Mouse (Mus musculus): ENCODE measurements around the gene Lrig1. TPM values are rescaled to one million over a fixed set of nuclear protein-coding genes. Genes with fewer than 3 reads are reported as not detected.

The Lrig1 gene
- total and polyA plus RNA-seq, 2 experiments from 2014 or later, result 10.7 to 53.3 TPM

DNA sequence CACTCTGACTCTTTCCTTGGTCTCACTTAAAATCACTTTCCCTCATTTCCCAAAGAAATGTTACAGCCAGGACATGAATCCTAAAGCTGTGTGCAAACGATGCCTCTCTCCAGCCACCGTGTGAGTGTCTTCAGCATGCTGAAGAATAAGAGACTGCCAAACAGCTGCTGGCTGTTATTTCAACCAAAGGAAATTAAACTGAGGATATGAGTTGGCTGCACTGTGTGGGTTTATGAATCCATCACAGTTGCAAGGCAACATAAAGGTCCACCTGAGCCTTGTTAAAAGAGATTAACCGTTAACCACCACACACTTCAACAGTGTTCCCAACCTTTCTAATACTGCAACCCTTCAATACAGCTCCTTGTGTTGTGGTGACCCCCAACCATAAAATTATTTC is 22.5 kb downstream of the Lrig1 start:
- no peak overlapping the region for H3K4me3 ChIP-seq (ENCODE audit: low read depth, low read length)
- H3K9ac ChIP-seq, result no peak overlapping the region
- no peaks in the 10 kb centered on the region for H3K36me3 ChIP-seq (ENCODE audit: insufficient read depth)
- peaks cover 4% of the 10 kb centered on the region; the same call in 1 of the 2 replicates for H3K4me1 ChIP-seq (ENCODE audit: insufficient read depth)
- no peak overlapping the region for H3K4me2 ChIP-seq (ENCODE audit: low read depth)
- H3K27me3 ChIP-seq (ENCODE audit: insufficient read depth, low read length), result no peaks in the 10 kb centered on the region
- no peak overlapping the region for H3K27ac ChIP-seq (ENCODE audit: low read depth, low read length)
- TF ChIP-seq CTCF (IDR thresholded peaks at IDR 0.05; ENCODE audit: low read depth), result no peak
- DNase-seq, result no peak
- H3K9me3 ChIP-seq (ENCODE audit: low read length), result no peaks in the 10 kb centered on the region
- no peak for ATAC-seq
- WGBS, result 27% methylated on average over 3 of the region's 3 CpGs

DNA sequence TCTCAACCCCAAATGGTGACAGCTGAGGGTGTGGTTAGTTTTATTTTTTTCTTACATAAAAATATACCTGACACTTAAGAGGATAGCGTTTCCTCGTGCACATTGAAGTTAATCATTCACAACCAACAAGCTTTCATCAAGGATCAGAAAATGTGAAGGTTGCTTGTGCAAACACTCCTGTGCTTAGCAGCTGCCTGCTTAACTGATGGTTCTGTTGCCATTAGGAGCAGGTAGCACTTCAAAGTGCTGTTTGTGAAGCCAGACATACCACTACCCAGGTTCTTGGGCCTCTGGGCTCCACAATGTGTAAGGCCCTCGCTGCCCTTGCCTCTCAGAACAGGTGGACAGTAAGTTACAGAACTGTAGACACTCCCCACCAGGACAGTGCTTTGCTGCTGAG is 23.1 kb downstream of the Lrig1 start:
- H3K4me2 ChIP-seq (ENCODE audit: low read depth), result no peak overlapping the region

DNA sequence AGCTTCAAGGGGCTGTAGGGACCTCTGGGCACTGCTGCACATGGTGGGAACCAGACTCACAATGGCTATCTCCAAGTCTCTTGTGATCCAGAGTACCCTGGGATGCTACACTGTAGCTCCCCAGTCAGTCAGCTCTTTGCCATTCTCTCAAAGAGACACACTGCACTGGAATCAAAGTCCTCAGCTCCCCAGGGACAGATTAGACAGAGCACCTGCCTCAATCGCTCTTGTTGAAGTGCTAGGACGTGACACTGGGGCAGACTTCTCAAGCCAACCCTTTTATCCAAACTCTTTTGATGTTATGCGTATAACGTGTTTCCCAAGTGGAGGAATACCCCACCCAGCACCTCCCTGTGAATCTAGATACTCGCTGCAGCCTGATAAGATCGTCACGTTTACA is 23.7 kb downstream of the Lrig1 start:
- H3K9me3 ChIP-seq (ENCODE audit: low read length), result no peaks in the 10 kb centered on the region
- ATAC-seq, result no peak
- no peak overlapping the region for H3K4me3 ChIP-seq (ENCODE audit: low read depth, low read length)
- no peak overlapping the region for H3K27ac ChIP-seq (ENCODE audit: low read depth, low read length)
- no peaks in the 10 kb centered on the region; the same call in 1 of the 2 replicates for H3K4me1 ChIP-seq (ENCODE audit: insufficient read depth)
- H3K36me3 ChIP-seq (ENCODE audit: insufficient read depth), result no peaks in the 10 kb centered on the region
- no peak overlapping the region for H3K9ac ChIP-seq
- DNase-seq, result no peak
- WGBS, result 51% methylated on average over 7 of the region's 7 CpGs
- no peak overlapping the region for H3K4me2 ChIP-seq (ENCODE audit: low read depth)
- H3K27me3 ChIP-seq (ENCODE audit: insufficient read depth, low read length), result no peaks in the 10 kb centered on the region
- TF ChIP-seq CTCF (IDR thresholded peaks at IDR 0.05; ENCODE audit: low read depth), result no peak

More for the DNA sequence above, 23.1 kb downstream of the Lrig1 start:
- H3K27me3 ChIP-seq (ENCODE audit: insufficient read depth, low read length), result no peaks in the 10 kb centered on the region
- no peak overlapping the region for H3K9ac ChIP-seq
- no peak overlapping the region for H3K27ac ChIP-seq (ENCODE audit: low read depth, low read length)
- TF ChIP-seq CTCF (IDR thresholded peaks at IDR 0.05; ENCODE audit: low read depth), result no peak
- ATAC-seq, result no peak
- no peaks in the 10 kb centered on the region for H3K9me3 ChIP-seq (ENCODE audit: low read length)
- H3K4me1 ChIP-seq (ENCODE audit: insufficient read depth), result peaks cover 4% of the 10 kb centered on the region; the same call in 1 of the 2 replicates
- no peak for DNase-seq
- no peak overlapping the region for H3K4me3 ChIP-seq (ENCODE audit: low read depth, low read length)
- WGBS, result 72% methylated on average over 3 of the region's 3 CpGs
- no peaks in the 10 kb centered on the region for H3K36me3 ChIP-seq (ENCODE audit: insufficient read depth)

DNA sequence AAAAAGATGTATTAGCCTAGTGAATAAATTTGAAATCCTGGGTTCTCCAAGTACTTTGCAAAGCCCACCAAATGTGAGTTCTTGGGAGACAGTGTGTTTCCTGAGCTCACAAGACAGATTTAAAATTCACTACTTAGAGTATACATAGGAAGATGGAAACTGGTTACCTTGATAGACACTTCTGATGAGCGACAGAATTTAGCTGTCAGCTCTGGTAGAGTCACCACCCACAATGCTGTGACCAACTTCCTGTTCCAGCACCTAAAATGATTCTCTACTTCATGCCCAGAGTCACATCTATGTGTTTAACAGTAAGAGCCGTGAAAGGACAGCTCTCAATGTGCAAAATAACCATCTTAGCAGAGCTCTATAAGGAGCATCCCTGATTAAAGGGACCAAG is 27.5 kb downstream of the Lrig1 start:
- no peaks in the 10 kb centered on the region for H3K27me3 ChIP-seq (ENCODE audit: insufficient read depth, low read length)
- ATAC-seq, result no peak
- no peaks in the 10 kb centered on the region for H3K9me3 ChIP-seq (ENCODE audit: low read length)
- H3K36me3 ChIP-seq (ENCODE audit: insufficient read depth), result no peaks in the 10 kb centered on the region
- no peak overlapping the region for H3K27ac ChIP-seq (ENCODE audit: low read depth, low read length)
- no peaks in the 10 kb centered on the region for H3K4me1 ChIP-seq (ENCODE audit: insufficient read depth)
- no peak for DNase-seq
- no peak overlapping the region for H3K4me2 ChIP-seq (ENCODE audit: low read depth)
- TF ChIP-seq CTCF (IDR thresholded peaks at IDR 0.05; ENCODE audit: low read depth), result no peak
- H3K9ac ChIP-seq, result no peak overlapping the region
- 79% methylated on average over 2 of the region's 2 CpGs for WGBS
- no peak overlapping the region for H3K4me3 ChIP-seq (ENCODE audit: low read depth, low read length)

DNA sequence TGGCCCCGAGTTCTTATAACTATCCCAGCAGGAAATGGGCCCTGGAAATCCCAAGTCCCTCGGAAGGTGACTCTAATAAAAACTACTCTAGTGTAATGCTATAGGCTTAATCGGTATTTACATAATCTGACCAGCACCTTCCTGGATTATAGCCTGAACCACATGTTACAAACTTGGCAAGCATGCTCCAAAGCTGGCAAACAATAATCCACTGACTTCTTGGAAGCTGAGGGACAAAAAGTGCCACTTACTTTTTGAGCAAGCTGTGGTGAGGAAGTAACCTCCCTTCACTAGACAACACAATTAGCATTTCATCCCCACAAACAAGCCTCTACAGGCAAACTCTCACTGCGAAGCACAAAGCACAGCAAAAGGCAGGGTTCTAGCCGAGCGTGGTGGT is 30.6 kb downstream of the Lrig1 start:
- DNase-seq, result no peak
- WGBS, result 47% methylated on average over 6 of the region's 6 CpGs

DNA sequence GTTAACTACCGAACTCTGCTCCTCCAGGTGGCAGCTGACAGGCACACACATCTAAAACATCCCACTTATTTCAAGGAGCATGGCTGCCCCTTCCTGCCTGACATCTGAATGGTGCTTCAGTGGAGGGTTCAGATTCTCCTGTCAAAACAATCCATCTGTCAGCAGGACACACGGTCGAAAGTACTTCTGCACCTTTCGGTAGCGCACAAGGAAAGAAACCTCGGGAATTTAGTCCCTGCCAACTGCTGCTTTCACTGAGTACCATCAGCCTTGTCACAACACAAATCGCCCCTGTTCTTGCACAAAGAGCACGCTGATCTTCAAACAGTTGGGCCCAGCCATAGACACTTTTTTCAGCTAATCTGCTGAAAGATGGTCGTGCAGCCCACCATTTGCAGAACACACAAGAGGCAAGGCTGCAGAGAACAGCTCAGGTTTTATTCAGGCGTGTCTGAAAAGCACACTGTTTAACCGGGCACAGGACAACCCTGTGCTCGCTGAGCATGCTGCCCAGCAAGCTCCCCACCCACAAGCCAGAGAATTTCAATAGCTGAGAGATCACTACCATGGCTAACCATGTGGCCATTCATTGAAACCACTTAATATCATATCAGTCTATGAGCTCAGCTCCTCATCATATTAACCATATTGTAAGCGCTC is 31.6 kb downstream of the Lrig1 start:
- Histone ChIP-seq H3K27me3 (ENCODE audit: insufficient read depth, low read length) (no peaks in the 10 kb centered on the region), H3K9ac (no peak overlapping the region), H3K9me3 (ENCODE audit: low read length) (no peaks in the 10 kb centered on the region), H3K4me3 (ENCODE audit: low read depth, low read length) (no peak overlapping the region), H3K4me1 (ENCODE audit: insufficient read depth) (no peaks in the 10 kb centered on the region), H3K4me2 (ENCODE audit: low read depth) (peak overlapping the region; percentile 20), H3K36me3 (ENCODE audit: insufficient read depth) (no peaks in the 10 kb centered on the region), H3K27ac (ENCODE audit: low read depth, low read length) (no peak overlapping the region)
- WGBS, result 15% methylated on average over 13 of the region's 13 CpGs
- TF ChIP-seq CTCF (IDR thresholded peaks at IDR 0.05; ENCODE audit: low read depth), result no peak
- ATAC-seq, result peak; percentile 58
- no peak for DNase-seq

More for the DNA sequence above, 30.6 kb downstream of the Lrig1 start:
- no peaks in the 10 kb centered on the region for H3K9me3 ChIP-seq (ENCODE audit: low read length)
- no peaks in the 10 kb centered on the region for H3K4me1 ChIP-seq (ENCODE audit: insufficient read depth)
- no peaks in the 10 kb centered on the region for H3K27me3 ChIP-seq (ENCODE audit: insufficient read depth, low read length)
- no peak overlapping the region for H3K4me3 ChIP-seq (ENCODE audit: low read depth, low read length)
- no peak for ATAC-seq
- H3K4me2 ChIP-seq (ENCODE audit: low read depth), result no peak overlapping the region
- no peak overlapping the region for H3K27ac ChIP-seq (ENCODE audit: low read depth, low read length)
- no peaks in the 10 kb centered on the region for H3K36me3 ChIP-seq (ENCODE audit: insufficient read depth)
- TF ChIP-seq CTCF (IDR thresholded peaks at IDR 0.05; ENCODE audit: low read depth), result no peak
- no peak overlapping the region for H3K9ac ChIP-seq

DNA sequence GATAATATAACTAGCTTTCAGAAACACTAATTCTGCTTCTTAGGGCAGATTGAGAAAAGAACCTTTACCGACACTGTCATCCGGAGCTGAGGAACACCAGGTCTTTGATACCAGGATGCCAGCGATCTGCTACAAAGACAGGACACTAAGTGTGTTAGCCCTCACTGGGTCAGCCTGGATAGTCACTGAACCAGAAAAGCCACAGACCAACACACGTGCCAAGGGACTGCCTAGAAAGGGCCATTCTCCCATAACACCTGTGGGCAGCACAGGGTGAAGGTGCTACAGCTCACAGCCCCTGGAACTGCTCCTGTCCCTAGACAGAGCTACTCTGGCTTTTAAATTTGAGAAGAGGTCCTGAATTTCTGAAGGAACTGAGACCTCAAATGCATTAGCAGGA is 32.8 kb downstream of the Lrig1 start:
- no peaks in the 10 kb centered on the region for H3K4me1 ChIP-seq (ENCODE audit: insufficient read depth)
- no peak overlapping the region for H3K9ac ChIP-seq
- no peak for DNase-seq
- ATAC-seq, result no peak
- H3K27me3 ChIP-seq (ENCODE audit: insufficient read depth, low read length), result no peaks in the 10 kb centered on the region
- no peak overlapping the region for H3K4me3 ChIP-seq (ENCODE audit: low read depth, low read length)
- H3K27ac ChIP-seq (ENCODE audit: low read depth, low read length), result no peak overlapping the region
- no peak overlapping the region for H3K4me2 ChIP-seq (ENCODE audit: low read depth)
- H3K36me3 ChIP-seq (ENCODE audit: insufficient read depth), result no peaks in the 10 kb centered on the region
- TF ChIP-seq CTCF (IDR thresholded peaks at IDR 0.05; ENCODE audit: low read depth), result no peak
- 56% methylated on average over 4 of the region's 4 CpGs for WGBS
- H3K9me3 ChIP-seq (ENCODE audit: low read length), result no peaks in the 10 kb centered on the region

Measured in forebrain, postnatal 0 days (tissue).